Mouse (Mus musculus) C2C12 (cell line): Measurements from ENCODE around the gene Thbd. TPM values are rescaled to one million over a fixed set of nuclear protein-coding genes. Genes with fewer than 3 reads are reported as not detected.

Experiments
- H3K27me3 ChIP-seq: one replicate; pipeline ENCODE4 v1.6.1; 2011; ENCODE audit not compliant: control insufficient read depth, insufficient read depth, insufficient read length
- H3K36me3 ChIP-seq: one replicate; pipeline ENCODE4 v1.6.1; 2011; ENCODE audit not compliant: control insufficient read depth, insufficient read depth
- H3K4me3 ChIP-seq: one replicate; pipeline ENCODE4 v1.5.1; 2011; ENCODE audit warnings: mild to moderate bottlenecking, control low read depth; ENCODE audit not compliant: poor library complexity, insufficient read depth, severe bottlenecking
- H3K79me2 ChIP-seq: one replicate; pipeline ENCODE4 v1.6.1; 2011; ENCODE audit not compliant: control insufficient read depth, insufficient read depth
- H3K79me3 ChIP-seq: one replicate; pipeline ENCODE4 v1.6.1; 2011; ENCODE audit warnings: low read depth, control low read depth
- H3ac ChIP-seq: one replicate; pipeline ENCODE3; 2011; ENCODE audit warnings: low read depth; ENCODE audit not compliant: control insufficient read depth, insufficient read length
- CEBPB ChIP-seq: IDR thresholded peaks from one replicate; pipeline ENCODE4 v1.6.1; 2011; ENCODE audit warnings: low read depth, mild to moderate bottlenecking, control low read depth, moderate library complexity
- CTCF ChIP-seq: IDR thresholded peaks from one replicate; pipeline ENCODE4 v1.5.1; 2011; ENCODE audit not compliant: control insufficient read depth, insufficient read depth, insufficient read length
- FOSL1 ChIP-seq: IDR thresholded peaks from one replicate; pipeline ENCODE4 v1.8.0; 2011; ENCODE audit warnings: mild to moderate bottlenecking, low read length; ENCODE audit not compliant: poor library complexity, insufficient read depth, severe bottlenecking
- MAX ChIP-seq: IDR thresholded peaks from one replicate; pipeline ENCODE4 v1.6.1; 2011; ENCODE audit warnings: mild to moderate bottlenecking, control low read depth
- MYOD1 ChIP-seq: IDR thresholded peaks from one replicate; pipeline ENCODE4 v1.6.1; 2011; ENCODE audit warnings: low read depth; ENCODE audit not compliant: control insufficient read depth, insufficient read length
- MYOG ChIP-seq: IDR thresholded peaks from one replicate; pipeline ENCODE4 v1.6.1; 2011; ENCODE audit not compliant: control insufficient read depth, insufficient read length; ENCODE audit errors: extremely low read depth
- USF1 ChIP-seq: IDR thresholded peaks from one replicate; pipeline ENCODE4 v1.6.1; 2011; ENCODE audit warnings: low read depth, mild to moderate bottlenecking, control low read depth, moderate library complexity
- polyA plus RNA-seq: library from polyadenylated mRNA; unstranded; fragments of >200 nt; fragmentation: generic; extraction: Trizol; gene quantifications from one replicate; pipeline ENCODE4 v1.2.1, GENCODE M21; 2012; ENCODE audit warnings: missing spikeins

Gene Thbd
- polyA plus RNA-seq, 1 experiment: 4.2 TPM

DNA sequence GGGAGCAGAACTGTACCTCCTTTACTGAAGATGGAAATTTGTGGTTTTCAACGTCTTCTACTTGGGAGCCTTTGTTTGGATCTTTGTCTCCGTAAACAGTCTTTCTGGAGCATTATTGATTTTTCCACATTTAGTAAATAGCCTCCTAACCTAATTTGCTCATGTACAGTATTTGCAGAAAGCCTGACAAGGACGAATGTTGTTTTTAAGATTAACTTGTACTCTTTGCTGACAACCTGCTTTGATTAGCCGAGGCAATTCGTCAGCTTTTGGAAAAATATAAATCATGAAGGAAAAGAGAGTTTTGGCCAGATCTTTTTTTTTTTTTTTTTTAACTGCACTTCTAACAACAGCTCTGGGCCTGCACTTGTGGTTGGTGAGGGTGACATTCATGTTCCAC lies 42.6 kb upstream of the Thbd start:
- Histone ChIP-seq H3ac (no peak overlapping the region), H3K4me3 (no peak overlapping the region), H3K27me3 (no peaks in the 10 kb centered on the region), H3K36me3 (no peaks in the 10 kb centered on the region), H3K79me3 (no peaks in the 10 kb centered on the region), H3K79me2 (no peaks in the 10 kb centered on the region)
- TF ChIP-seq CEBPB: no peak

DNA sequence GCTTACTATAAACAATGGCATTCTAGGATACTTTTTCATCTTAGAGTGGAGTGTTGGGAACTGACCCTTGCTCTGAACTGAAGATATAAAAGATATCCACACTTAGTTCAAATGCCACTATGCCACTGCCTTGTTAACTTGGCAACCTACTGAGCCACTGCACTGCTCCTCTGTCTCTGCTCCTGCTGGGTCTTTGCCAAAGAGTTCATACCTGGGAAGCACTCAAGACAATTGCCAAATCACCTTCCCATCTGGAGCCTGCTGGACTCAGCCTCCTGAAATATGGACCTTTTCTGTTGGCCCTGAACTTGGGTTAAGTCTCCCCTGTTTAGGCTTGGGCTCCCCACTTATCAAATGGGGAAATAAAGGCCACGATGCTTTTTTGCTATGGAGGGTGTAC lies 41.7 kb upstream of the Thbd start:
- TF ChIP-seq MYOD1: no peak
- H3ac ChIP-seq: no peak overlapping the region
- no peak overlapping the region for H3K4me3 ChIP-seq
- no peaks in the 10 kb centered on the region for H3K27me3 ChIP-seq
- no peaks in the 10 kb centered on the region for H3K79me3 ChIP-seq
- H3K79me2 ChIP-seq: no peaks in the 10 kb centered on the region
- H3K36me3 ChIP-seq: no peaks in the 10 kb centered on the region

DNA sequence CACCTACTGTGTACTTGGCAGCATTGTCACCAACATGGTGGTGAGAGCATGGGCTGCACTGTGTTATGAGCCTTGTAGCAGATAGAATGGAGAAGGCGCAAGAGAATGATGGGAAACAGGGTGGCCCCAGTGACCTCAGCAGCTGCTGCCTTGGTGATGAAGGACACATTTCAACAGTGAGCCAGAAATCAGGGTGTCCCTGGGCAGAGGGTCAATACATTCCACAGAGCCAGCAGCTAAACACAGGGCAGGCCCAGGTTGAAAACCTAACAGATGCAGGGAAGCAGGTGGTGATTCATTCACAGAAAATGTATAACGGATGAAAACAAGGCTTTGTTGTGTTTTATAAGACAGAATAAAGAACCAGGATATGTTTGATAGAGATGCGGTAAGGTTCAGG lies 38.5 kb upstream of the Thbd start:
- H3K79me2 ChIP-seq: no peaks in the 10 kb centered on the region
- no peak for TF ChIP-seq MYOG
- peak; percentile 62 for TF ChIP-seq MYOD1
- H3K79me3 ChIP-seq: no peaks in the 10 kb centered on the region
- no peak overlapping the region for H3ac ChIP-seq
- no peak overlapping the region for H3K4me3 ChIP-seq
- H3K36me3 ChIP-seq: no peaks in the 10 kb centered on the region
- no peaks in the 10 kb centered on the region for H3K27me3 ChIP-seq

DNA sequence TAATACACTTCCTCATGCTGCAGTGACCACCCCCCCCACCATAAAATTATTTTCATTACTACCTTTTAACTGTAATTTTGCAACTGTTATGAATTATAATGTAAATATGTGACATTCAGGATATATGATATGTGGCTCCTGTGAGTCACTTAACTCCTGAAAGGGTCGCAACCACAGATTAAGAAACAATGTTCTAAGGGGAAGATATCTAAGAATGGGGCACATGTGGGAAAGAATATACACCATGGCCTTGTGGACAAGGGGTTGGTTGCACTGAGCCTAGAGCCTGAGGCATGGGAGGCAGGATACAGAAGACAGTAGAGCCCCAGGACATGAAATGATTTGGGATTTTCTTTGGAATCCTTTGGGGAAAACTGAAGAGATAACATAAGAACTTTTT lies 37.6 kb upstream of the Thbd start:
- no peaks in the 10 kb centered on the region for H3K36me3 ChIP-seq
- H3K79me2 ChIP-seq: no peaks in the 10 kb centered on the region
- H3K4me3 ChIP-seq: no peak overlapping the region
- TF ChIP-seq MYOG (no peak), CEBPB (peak; percentile 34), FOSL1 (no peak)
- H3K79me3 ChIP-seq: no peaks in the 10 kb centered on the region
- H3K27me3 ChIP-seq: no peaks in the 10 kb centered on the region
- no peak overlapping the region for H3ac ChIP-seq

- Histone ChIP-seq H3K36me3 (no peaks in the 10 kb centered on the region), H3K79me3 (no peaks in the 10 kb centered on the region), H3K4me3 (no peak overlapping the region), H3K79me2 (no peaks in the 10 kb centered on the region), H3K27me3 (no peaks in the 10 kb centered on the region), H3ac (no peak overlapping the region)
- TF ChIP-seq CEBPB (no peak), FOSL1 (no peak), CTCF (no peak), MYOG (no peak), MAX (no peak), USF1 (no peak), MYOD1 (no peak)
Measured at GRCm38 (mm10) chr2:148444472-148444871, 36.5 kb upstream of the Thbd start.

DNA sequence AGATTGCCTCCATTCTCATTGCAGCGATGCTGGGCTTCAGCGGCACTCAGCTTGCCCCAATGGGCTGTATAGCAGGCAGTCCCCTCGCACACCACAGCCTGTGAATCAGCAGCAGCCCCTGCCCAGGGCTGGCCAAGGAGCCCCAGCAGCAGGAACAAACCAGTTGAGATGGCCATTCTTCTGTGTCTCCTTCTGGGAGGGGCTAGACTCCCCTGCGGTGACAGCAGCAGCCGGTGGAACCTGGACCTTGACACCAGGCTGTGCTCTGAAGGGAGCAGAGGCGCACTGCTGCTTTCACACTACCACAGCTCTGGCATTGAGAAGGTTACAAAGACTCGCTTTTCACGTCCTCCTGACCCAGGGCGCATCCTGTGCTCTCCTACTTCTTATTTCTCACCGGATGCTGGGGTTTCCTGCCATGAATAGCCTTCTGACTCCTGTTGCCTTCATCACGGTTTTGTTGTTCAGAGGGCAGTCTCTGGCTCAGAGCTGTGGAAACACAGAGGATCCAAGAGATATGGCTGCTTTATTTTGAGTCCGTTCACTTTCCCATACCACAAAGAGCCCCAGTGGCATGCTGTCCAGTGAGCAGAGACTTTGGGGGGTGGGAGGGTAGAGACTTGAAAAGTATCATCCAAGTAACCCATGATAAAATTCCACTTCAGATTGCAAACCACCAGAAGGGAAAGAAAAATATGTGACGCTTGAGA lies 35.4 kb upstream of the Thbd start, which contains the start of gene Cd93:
TSS of gene Cd93 (minus strand) at position 315 of the 710 bp plus-strand sequence.
- Histone ChIP-seq H3ac (no peak within 1 kb of the TSS), H3K79me3 (no peaks in the 10 kb centered on the region), H3K4me3 (no peak within 1 kb of the TSS), H3K27me3 (no peaks in the 10 kb centered on the region), H3K79me2 (no peaks in the 10 kb centered on the region), H3K36me3 (no peaks in the 10 kb centered on the region)
- TF ChIP-seq MAX (no peak), MYOD1 (no peak), USF1 (no peak), CTCF (no peak), MYOG (no peak), FOSL1 (no peak)
